Mouse (Mus musculus): ENCODE results near the gene Igsf23. TPM values are rescaled to one million over a fixed set of nuclear protein-coding genes. Genes with fewer than 3 reads are reported as not detected.

The Igsf23 gene
- 1 to 10 TPM; 3.4 to 6.3 TPM for total RNA-seq (2023)

DNA sequence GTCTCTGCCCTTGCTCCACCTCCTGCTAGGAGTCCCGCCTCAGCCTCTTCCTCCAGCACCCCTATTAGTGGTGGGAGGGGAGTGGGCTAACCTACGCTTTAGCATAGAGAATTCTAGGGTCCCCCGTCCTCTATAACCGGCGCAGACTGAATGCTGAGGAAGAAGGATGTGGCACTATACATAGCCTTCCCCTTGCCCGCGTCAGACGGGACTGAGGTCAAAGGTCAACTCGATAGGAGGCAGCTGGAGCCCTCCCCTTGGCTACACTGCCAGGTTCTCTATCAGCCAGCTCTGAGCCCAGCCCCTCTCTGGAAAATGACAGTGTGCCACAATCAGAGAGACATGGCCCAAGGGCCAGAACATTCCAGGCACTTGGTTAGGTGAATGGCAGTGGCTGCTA, at the start of gene Igsf23:
Igsf23 (minus strand) TSS at position 168 of the 400 bp plus-strand sequence.

DNA sequence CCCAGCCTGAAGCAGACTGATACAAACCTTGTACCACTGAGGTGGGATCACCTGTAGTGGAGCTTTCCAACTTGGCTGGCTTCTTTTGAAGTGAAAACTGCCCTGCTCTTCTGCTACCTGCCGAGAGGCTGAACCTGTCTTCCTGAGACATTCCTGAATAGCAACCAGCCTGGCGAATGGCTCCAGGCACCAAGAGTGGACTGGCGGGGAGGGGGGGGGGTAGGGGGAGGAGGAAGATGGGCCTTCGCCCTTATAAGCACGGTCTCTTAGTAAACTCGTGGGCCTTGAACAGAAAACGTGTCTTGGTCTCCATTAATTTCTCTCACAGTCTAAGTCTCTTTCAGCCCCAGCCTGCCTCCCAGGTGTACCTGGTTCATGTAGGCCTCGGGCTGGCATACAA, 40.6 kb upstream of the Igsf23 start, which contains the start of gene Nlrp9b:
Nlrp9b (plus strand) TSS at position 301 of the 400 bp plus-strand sequence.

DNA sequence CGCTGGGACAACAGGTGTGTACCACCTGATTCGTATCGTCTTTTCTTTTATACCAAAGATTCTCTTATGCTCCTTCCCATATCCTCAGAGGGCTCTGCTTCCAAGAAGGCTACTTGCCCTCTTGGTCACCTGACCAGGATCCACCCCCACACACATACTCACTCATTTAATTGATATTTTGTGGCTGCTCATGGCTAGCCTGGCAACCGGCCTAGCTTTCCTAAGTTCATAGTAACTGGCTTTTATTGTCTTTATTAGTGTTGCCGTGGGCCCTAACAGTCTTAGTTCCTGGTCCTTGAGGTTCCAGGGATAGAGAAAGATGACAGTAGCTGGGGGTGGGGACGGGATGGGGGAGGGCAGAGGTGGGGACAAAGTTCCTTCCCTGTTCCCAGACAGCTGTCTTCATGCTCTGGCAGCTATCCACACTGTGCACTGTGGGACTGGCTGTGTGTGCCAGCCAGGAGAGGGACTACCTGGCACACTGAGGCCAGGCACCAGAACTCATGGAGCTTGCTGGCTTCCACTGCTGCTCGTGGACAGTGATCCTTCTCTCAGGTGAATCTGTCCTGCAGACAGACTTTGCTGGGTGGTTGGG, 14.5 kb upstream of the Igsf23 start, which contains the start of gene Ceacam20:
Ceacam20 (plus strand) TSS at position 428 of the 595 bp plus-strand sequence.

DNA sequence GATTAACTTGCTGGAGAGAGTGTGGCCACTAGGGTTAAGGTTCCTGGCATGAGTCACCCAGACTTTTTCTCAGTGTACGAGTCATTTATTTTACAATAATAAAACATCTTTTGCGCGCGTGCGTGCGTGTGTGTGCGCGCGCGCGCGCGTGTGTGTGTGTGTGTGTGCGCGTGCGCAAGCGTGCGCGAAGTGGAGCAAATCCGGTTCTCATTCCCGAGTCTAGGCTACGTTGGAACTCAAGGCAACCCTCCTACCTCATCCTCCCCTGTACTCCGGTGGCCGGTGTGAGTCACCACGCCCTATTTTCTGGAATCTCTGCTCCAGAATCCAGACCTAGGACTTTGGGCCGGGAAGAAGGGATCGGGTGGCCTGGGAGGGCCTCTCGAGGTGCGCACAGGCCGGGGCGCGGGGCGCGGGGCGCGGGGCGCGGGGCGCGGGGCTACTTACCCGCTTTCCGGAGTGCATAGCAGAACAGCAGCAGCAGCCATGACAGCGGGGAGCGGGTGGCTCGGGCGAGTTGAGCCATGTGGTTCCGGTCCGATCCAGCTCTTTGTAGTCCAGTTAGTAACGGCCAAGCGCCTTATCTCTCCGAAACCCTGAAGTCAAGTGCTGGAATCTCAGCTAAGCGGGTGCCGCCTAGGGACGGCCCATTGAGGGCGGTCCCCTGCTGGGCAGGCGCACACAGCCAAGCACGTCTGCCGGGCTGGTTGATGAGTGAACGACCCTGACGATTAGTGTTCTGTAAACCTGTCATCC, 29.9 kb downstream of the Igsf23 start, which contains the start of gene Pvr:
Pvr (minus strand) TSS at position 655 of the 756 bp plus-strand sequence.

GRCm38 (mm10) chr7:19887849-19888248, 62.7 kb downstream of the Igsf23 start, which contains the start of gene Ceacam19:
Gene Ceacam19, minus strand, starts transcription at chr7:19887965.

Other genes starting within 250 kb of the Igsf23 start
- gene Tomm40, start 235.3 kb downstream of the Igsf23 start, total RNA-seq (2023), result 10 to 100 TPM; 55.3 to 66.2 TPM
- gene Nectin2, start 200.3 kb downstream of the Igsf23 start, total RNA-seq (2023), result under 1 TPM in 1 of 2 experiments, not detected in 1; 0.38 TPM
- gene Bcam, start 179.7 kb downstream of the Igsf23 start, total RNA-seq (2023), result under 1 TPM in 1 of 2 experiments, not detected in 1; 0.24 TPM
- gene Cblc, start 153.9 kb downstream of the Igsf23 start, total RNA-seq (2023), result not detected
- 10 to 100 TPM; 29.5 to 32.2 TPM for gene Bcl3, start 128.0 kb downstream of the Igsf23 start, total RNA-seq (2023)
- not detected for gene Gm19345, start 98.8 kb downstream of the Igsf23 start, total RNA-seq (2023)
- under 1 TPM; 0.36 to 0.90 TPM for gene Ceacam16, start 89.5 kb downstream of the Igsf23 start, total RNA-seq (2023)
- not detected for gene Ceacam19, start 62.8 kb downstream of the Igsf23 start, total RNA-seq (2023)
- 10 to 100 TPM; 69.4 to 80.7 TPM for gene Pvr, start 29.6 kb downstream of the Igsf23 start, total RNA-seq (2023)
- not detected for gene Ceacam20, start 14.7 kb upstream of the Igsf23 start, total RNA-seq (2023)
- not detected for gene Nlrp9b, start 40.7 kb upstream of the Igsf23 start, total RNA-seq (2023)
- not detected for gene Vmn1r91, start 148.9 kb upstream of the Igsf23 start, total RNA-seq (2023)
- gene Gm16442, start 171.8 kb upstream of the Igsf23 start, total RNA-seq (2023), result not detected
- gene Vmn1r93, start 188.3 kb upstream of the Igsf23 start, total RNA-seq (2023), result not detected
- gene Vmn1r94, start 217.6 kb upstream of the Igsf23 start, total RNA-seq (2023), result not detected
- not detected for gene Vmn1r95, start 243.0 kb upstream of the Igsf23 start, total RNA-seq (2023)